Mouse (Mus musculus) gastrocnemius, adult 8-10 months (tissue): ENCODE data around the gene 1700069L16Rik. TPM values are rescaled to one million over a fixed set of nuclear protein-coding genes. Genes with fewer than 3 reads are reported as not detected.

Experiments used
- DNase-seq, 2 experiments: peaks; one replicate each; pipeline ENCODE4 v3.0.0; 2022; ENCODE audit warnings: low spot score in 2 of 2
- total RNA-seq, 4 experiments: library from RNA; stranded (reverse); gene quantifications; 2 replicates each; pipeline ENCODE4 v1.2.4; 2022

The 1700069L16Rik gene
- total RNA-seq, 4 experiments from 2014 or later, result not detected

GRCm38 (mm10) chr5:113690069-113690548 lies 34.5 kb downstream of the 1700069L16Rik start:
- DNase-seq, result no peak

- DNase-seq, result no peak
These were observed 37.1 kb downstream of the 1700069L16Rik start for GRCm38 (mm10) chr5:113687514-113687913.

DNA sequence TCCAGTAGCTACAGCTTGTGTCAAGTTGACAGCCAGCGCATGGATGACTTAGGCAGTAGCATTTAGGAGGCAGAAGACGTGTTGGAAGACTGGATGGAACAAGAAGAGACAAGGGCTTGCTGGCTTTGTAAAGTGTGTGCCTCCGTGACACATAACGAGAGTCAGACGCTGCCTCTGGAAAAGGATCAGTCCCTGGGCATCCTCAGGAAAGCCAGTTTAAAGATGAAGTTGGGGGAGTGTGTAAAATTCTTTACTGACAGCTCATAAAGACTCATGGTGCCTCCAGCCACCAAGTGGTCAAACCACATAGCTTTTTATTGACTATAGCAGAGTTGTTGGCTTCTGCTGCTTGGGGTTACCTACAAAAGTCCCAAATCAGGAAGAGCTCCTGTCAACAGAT lies 39.1 kb downstream of the 1700069L16Rik start:
- no peak for DNase-seq

DNA sequence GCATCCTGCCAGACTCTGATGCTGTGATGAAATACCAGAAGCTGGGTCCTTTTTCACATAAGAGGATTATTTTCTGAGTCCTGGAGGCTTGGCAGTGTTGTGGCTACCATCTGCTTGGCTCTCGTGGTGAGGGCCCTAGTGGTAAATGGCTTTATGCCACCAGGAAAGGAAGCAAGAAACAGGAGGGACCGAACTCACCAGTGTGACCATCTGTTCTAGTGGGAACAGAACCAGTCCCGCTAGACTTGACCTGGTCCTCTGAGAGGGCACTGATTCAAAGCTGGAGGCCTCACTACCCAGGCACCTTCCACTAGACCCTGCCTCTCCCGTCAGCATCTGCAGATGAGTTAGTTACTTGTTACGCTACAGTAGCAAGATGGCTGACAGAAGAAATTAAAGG lies 41.3 kb downstream of the 1700069L16Rik start:
- DNase-seq, result no peak

DNA sequence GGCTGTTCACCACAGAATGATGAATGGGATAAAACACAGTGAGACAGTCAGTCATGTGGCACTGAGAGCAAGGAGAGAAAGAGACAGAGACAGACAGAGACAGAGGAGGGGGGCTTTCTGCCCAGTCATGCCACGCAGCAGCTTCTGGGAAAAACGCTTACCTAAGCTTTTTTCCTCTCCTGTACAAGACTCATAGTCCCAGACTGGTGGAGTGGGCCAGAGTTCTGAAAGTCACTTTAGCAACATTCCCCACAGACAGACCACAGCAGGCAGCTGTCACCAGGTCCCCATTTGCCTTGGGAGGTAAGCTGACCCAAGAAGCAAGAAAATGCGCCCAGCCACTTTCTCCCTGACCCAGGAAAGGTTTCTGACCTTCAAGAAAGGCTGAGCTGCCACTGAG lies 42.1 kb downstream of the 1700069L16Rik start:
- DNase-seq, result no peak

- no peak for DNase-seq
These were observed 43.4 kb downstream of the 1700069L16Rik start for GRCm38 (mm10) chr5:113681219-113681618.

DNA sequence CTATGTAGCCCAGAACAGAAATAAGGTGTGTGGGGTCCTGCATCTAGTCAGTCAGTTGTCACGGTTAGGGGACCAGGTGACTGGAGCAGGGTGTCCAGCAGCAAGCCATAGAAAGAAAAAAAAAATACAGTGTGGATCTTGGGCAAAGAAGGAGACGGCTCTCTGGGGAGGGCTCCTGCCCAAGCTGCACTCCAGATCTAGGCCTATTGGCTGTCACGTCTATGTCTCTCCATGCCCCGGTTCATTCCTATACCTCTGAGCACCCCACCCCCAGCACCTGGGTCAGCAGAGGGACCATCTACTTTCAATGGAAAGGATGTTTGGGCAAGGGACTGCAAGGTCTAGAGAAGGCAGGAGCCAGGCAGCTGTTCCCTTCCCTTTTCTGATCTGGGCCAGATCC lies 45.1 kb downstream of the 1700069L16Rik start:
- DNase-seq, result no peak

DNA sequence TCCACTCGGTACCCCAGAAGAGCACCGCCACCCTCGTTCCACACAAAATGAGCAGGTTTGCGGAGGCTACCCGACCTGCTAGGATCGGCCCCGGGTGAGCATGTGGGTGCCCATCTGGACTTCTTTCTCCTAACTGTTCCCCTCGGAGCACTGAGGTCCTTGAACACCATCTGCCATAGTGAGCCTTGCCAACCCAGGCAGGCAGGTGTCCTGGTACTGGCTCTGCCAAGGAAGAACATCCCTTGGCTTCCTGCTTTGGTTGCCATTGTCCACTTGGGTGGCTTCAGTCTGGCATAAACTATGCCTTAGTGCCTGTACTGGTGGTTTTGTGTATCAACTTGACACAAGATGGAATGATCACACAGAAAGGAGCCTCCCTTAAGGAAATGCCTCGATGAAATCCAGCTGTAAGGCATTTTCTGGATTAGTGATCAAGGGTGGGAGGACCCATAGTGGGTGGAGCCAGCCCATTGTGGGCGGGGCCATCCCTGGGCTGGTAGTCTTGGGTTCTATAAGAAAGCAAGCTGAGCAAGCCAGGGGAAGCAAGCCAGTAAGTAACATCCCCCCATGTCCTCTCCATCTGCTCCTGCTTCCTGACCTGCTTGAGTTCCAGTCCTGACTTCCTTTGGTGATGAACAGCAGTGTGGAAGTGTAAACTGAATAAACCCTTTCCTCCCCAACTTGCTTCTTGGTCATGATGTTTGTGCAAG lies 45.7 kb downstream of the 1700069L16Rik start:
- DNase-seq, result no peak

- no peak for DNase-seq
These were observed 47.0 kb downstream of the 1700069L16Rik start for GRCm38 (mm10) chr5:113677541-113677940.

DNA sequence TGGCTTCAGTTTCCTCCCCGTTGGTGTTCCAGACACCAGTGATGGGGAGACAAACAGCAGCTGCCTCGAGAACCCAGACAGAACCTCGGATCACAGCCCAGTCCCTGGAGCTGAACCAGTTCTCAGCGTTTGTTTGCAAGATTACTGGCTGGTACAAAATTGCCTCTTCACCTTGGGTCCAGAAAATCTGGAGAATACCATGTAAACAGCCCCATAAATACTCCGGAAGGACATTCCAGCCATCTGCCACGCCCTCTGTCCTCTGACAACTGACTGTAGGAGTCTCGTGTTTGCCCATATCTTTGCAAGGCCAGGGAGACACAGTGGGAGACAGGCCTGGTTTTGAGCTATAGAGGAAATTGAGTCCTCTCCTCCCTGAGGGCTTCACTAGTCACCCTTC lies 49.7 kb downstream of the 1700069L16Rik start:
- DNase-seq, result no peak

GRCm38 (mm10) chr5:113672456-113672855 lies 52.1 kb downstream of the 1700069L16Rik start:
- DNase-seq, result peak; percentile 41 to 72

DNA sequence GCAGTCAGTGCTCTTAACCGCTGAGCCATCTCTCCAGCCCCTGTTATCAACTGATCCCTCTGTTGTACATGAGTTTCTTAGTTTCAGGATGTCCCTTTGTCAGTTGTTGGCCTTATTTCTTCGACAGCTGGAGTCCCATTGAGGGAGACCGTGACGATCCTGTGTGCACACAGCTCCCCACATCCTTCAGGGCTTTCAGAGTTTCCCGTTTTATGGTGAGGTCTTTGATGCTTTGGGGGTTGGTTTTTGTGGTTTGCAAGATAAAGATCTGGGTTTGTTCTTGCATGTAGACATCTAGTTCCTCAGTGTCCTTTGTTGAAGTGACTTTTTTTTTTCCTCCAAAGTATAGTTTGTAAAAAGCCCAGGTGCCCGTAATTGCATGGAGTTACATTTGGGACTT lies 54.0 kb downstream of the 1700069L16Rik start:
- DNase-seq, result no peak

GRCm38 (mm10) chr5:113670110-113670509 lies 54.5 kb downstream of the 1700069L16Rik start:
- DNase-seq, result no peak

DNA sequence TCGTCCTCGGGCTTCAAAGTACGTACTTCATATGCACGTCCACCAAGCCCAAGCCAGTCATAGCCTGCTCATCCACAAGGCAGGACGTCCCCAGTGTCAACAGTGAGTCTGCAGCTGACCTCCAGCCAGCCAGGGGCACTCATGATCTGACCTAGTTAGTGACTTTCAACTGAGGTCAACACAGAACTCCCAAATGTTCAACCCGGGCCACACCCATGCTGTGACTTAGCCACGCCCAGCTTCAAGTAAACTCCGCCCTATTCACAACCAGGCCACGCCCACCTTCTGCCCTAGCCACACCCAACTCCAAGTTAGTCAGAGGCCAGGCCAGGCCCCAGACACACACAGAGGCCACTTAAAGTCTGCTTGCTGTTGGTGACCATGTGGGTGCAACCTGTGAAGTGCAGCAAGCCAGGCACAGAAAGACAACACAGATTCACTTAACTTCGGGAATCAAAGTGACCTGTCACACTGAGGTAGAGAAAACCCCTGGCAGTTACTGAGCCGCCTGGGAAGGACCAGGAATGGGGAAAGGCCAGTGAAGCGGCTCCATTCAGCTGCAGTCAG lies 59.9 kb downstream of the 1700069L16Rik start:
- no peak for DNase-seq

GRCm38 (mm10) chr5:113664127-113664526 lies 60.4 kb downstream of the 1700069L16Rik start:
- no peak for DNase-seq

DNA sequence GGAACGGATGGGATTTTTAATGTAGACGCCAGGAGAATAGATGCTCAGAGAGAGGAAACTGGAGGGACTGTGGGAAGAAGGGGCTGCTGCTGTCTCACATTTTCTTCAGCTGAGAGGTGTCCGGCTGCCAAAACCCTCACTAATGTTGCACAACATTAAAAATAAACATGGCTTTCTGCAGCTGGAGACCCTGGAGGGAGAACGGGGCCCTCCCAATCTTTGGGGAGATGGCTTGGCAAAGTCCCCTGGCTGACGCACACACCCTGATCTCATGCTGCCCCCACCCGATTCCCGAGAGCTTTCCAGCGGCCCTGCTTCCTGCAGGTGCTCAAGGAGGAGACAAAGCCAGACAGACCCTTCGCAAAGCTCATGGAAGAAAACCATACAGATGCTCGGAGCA lies 63.7 kb downstream of the 1700069L16Rik start:
- peak; percentile 67 to 83 for DNase-seq

- DNase-seq, result no peak
These were observed 69.8 kb downstream of the 1700069L16Rik start for GRCm38 (mm10) chr5:113654821-113655220.

DNA sequence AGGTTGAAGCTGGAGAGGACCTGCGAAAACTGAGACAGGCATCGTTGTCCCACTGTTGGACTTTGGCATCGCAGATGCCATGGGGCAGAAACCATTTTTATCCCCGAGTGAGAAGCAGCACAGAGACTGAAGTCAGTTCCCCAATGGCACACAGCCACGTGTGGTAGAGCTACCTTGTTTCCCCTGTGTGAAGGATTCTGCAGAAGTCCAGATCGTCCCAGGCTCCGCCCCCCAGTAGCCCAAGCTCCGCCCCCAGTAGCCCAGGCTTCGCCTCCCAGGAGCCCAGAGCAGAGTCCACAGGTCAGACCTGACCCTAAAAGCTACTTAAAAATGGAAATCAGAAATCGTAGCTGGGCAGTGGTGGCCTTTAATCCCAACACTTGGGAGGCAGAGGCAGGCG lies 70.4 kb downstream of the 1700069L16Rik start:
- DNase-seq, result no peak

- DNase-seq, result no peak
These were observed 72.4 kb downstream of the 1700069L16Rik start for GRCm38 (mm10) chr5:113652215-113652614.

DNA sequence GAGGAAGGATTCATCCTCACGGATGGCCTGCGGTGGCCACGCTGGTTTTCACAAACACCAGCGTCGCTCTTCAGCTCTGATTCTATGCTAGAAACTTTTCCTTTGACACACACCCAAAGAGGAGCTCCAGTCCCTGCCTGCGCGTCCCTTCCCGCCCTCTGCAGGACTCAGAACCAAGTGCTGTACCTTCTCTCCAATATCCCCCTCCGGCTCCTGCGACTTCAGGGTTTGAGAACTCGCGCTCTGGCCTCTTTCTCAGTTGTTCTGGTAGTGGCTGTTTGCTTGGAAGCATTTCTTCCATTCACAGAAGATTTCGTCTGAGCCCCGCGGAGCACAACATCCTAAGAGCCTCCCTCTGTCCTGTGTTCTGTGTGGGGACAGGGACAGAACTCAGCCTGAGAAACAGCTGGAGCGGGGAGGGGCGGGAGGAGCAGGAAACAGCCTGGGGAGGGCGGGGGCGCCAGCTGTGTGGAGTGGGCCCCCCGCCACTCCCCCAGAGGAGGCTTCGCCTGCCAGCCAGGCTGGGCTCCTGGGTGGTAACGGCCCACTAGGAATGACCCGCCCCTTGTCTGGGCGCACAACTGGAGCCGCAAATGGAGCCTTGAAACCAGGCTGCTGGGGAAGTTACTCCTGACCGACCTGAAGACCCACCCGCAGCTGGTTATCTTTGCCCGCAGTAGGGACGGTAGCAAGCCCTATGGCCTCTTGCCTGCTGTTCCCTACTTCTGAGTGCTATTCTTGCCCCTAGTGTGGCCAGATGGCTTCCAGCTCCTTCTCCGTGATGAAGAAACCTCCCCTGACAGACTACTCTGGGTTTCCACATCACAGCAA lies 74.3 kb downstream of the 1700069L16Rik start, which contains the start of gene Cmklr1:
Gene Cmklr1 (minus strand): TSS at position 392 of the 831 bp plus-strand sequence.
- peak; percentile 52 to 68 for DNase-seq

GRCm38 (mm10) chr5:113648647-113649211 lies 75.8 kb downstream of the 1700069L16Rik start:
- DNase-seq, result no peak

GRCm38 (mm10) chr5:113647141-113647540 lies 77.4 kb downstream of the 1700069L16Rik start:
- no peak for DNase-seq
